Mouse (Mus musculus) natural killer cell, adult 2 months (primary cell): ENCODE results near the gene Olfr105-ps.

ENCODE experiments used
- DNase-seq, 2 experiments: peaks; one replicate each; pipeline ENCODE4 v3.0.0; 2022; ENCODE audit warnings: low spot score in 2 of 2

Gene Olfr105-ps

DNA sequence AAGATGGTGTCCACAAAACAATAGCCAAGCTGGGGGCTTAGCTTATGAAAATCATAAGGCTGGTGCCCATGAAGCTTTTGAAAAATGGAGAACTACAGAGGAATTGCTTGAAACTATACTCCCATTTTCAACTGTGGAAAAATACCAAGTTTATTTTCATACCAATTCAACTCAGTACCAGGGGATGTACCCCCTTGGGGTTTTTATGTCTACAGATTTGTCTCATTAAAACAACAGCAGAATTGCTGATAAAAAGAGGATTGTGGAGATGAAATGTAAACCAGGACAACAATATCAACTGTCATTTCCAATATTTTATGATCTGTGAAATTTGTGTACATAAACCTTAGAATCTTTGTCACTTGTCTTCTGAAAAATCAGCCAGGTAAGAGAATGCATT is at the start of gene Olfr105-ps:
Olfr105-ps (plus strand) TSS at position 301 of the 400 bp plus-strand sequence.
- DNase-seq = no peak

DNA sequence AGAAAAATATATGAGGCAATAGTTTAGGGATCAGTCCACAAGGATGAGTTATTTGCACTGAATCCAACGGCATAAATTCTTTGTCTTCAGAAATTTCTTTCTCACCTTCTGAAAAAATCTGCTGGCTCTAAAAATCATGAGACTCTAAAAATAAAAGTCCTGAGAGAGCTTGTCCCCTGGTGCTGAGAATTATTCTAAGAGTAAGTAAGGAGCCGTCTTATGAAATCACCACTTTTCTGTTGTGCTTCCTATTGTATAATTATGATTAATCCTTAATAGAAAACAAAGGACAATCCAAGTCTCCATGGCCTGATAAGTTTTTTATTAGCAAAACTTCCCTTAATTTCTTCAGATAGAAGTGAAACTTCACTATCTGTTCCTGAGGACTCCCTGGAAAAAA is 39.2 kb upstream of the Olfr105-ps start, which contains the start of gene Olfr103:
Olfr103 (minus strand) TSS at position 101 of the 400 bp plus-strand sequence.
- no peak for DNase-seq

DNA sequence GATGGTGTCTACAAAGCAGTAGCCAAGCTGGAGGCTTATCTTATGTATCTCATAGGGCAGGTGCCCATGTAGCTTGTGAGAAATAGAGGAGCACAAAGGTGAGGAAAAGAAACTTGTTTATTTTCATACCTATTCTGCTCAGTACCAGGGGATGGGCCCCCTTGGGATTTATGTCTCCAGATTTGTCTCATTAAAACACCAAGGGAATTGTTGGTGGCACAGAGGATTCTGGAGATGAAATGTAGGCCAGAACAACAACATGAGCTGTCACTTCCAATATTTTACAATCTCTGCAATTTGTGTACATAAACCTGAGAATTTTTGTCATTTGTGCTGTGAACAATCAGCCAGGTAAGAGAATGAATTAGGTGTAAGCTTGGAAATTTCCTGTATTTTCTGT is 19.6 kb upstream of the Olfr105-ps start, which contains the start of gene Olfr104-ps:
Olfr104-ps (plus strand) TSS at position 301 of the 400 bp plus-strand sequence.
- no peak for DNase-seq

- no peak for DNase-seq
Measured at GRCm38 (mm10) chr17:37390093-37390492, 11.3 kb downstream of the Olfr105-ps start, which contains the start of gene Olfr106-ps. Gene Olfr106-ps (plus strand): TSS chr17:37390393.

DNA sequence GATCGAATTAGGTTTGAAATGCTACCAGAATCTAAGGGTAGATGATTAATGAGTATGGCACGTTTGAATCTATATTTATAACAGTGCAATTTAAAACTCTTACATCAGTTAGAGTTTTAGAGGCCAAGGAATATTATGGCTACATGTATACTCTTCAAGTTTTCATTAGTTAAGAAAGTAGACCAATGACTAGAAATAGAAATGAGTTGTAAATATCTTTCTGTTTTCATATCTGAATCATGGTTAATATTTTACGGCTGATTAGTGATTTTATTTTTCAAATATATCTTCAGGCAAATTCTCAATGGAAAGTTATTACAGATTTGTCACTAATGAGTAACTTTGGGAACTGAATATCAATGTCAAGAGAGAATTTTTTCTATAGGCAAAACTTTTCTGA is 20.1 kb downstream of the Olfr105-ps start, which contains the start of gene Olfr107:
Olfr107 (plus strand) TSS at position 301 of the 400 bp plus-strand sequence.
- DNase-seq = no peak

- no peak for DNase-seq
Measured at GRCm38 (mm10) chr17:37413380-37413779, 34.5 kb downstream of the Olfr105-ps start.
